Mouse (Mus musculus) limb, embryonic 12.5 days (tissue): ENCODE data around the gene Hist1h2bj. TPM values are rescaled to one million over a fixed set of nuclear protein-coding genes. Genes with fewer than 3 reads are reported as not detected.
"Not testable (repeated sequence)": the region's sequence is repeated elsewhere in the genome, so short reads cannot be mapped to it uniquely, and the experiment has no call there.

Source experiments
- ATAC-seq: fragments of 200-750 bp; cut with Nextera tagmentation; 2 replicates; pipeline ENCODE4 v1.8.0; 2017; ENCODE audit warnings: low read depth, moderate TSS enrichment; ENCODE audit not compliant: insufficient number of reproducible peaks, insufficient read depth, low FRiP score, low TSS enrichment
- H3K27ac ChIP-seq: fragments of 300-500 bp; sonication (generic); 2 replicates; pipeline ENCODE4 v1.5.1; 2016; ENCODE audit warnings: mild to moderate bottlenecking, moderate library complexity
- H3K27me3 ChIP-seq: fragments of 300-500 bp; sonication (generic); 2 replicates; pipeline ENCODE4 v1.6.1; 2016; ENCODE audit warnings: mild to moderate bottlenecking, moderate library complexity
- H3K36me3 ChIP-seq: fragments of 300-500 bp; sonication (generic); 2 replicates; pipeline ENCODE4 v1.6.1; 2016; ENCODE audit warnings: mild to moderate bottlenecking, moderate library complexity
- H3K4me1 ChIP-seq: fragments of 300-500 bp; sonication (generic); replicated peaks from 2 replicates; pipeline ENCODE4 v1.6.1; 2016
- H3K4me2 ChIP-seq: fragments of 300-500 bp; sonication (generic); 2 replicates; pipeline ENCODE4 v1.6.1; 2016; ENCODE audit warnings: mild to moderate bottlenecking, moderate library complexity
- H3K4me3 ChIP-seq: fragments of 300-500 bp; sonication (generic); replicated peaks from 2 replicates; pipeline ENCODE4 v1.5.1; 2016; ENCODE audit warnings: mild to moderate bottlenecking
- H3K9ac ChIP-seq: fragments of 300-500 bp; sonication (generic); replicated peaks from 2 replicates; pipeline ENCODE4 v1.6.1; 2016; ENCODE audit warnings: mild to moderate bottlenecking, moderate library complexity
- H3K9me3 ChIP-seq: fragments of 300-500 bp; sonication (generic); 2 replicates; pipeline ENCODE4 v1.6.1; 2016; ENCODE audit warnings: mild to moderate bottlenecking, moderate library complexity
- WGBS: fragments of 180-500 bp; shearing (Covaris S2); methylation state at CpG from one replicate; pipeline ENCODE4 v1.1.7; 2016; 5-methylcytosine and 5-hydroxymethylcytosine counted together
- polyA plus RNA-seq: library from polyadenylated mRNA; unstranded; fragments of >200 nt; fragmentation: Nextera tagmentation; extraction: Ambion mirVana; gene quantifications from 2 replicates; pipeline ENCODE4 v1.2.1, GENCODE M21; 2016

The Hist1h2bj gene
- polyA plus RNA-seq = 26.1 and 28.8 TPM in 2 replicates

DNA sequence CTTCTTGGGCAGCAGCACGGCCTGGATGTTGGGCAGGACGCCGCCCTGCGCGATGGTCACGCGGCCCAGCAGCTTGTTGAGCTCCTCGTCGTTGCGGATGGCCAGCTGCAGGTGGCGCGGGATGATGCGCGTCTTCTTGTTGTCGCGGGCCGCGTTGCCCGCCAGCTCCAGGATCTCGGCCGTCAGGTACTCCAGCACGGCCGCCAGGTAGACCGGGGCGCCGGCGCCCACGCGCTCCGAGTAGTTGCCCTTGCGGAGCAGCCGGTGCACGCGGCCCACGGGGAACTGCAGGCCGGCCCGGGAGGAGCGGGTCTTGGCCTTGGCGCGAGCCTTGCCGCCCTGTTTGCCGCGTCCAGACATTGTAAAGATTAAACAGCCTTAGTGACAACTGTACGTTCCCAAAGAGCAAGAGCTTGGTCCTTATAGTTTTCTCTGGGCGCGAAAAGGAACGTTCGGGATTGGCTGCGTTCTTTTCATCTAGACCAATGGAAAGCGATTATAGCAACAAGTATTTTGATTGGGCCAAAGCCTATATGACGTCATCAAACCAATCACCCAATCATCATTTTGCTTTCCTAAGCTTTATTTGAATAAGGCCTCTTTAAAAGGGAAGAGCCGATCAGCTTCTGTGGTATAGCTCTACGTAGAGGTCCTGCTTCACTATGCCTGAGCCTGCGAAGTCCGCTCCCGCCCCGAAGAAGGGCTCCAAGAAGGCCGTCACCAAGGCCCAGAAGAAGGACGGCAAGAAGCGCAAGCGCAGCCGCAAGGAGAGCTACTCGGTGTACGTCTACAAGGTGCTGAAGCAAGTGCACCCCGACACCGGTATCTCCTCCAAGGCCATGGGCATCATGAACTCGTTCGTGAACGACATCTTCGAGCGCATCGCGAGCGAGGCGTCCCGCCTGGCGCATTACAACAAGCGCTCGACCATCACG is at the start of gene Hist1h2bj, which contains the start of gene Hist1h2ag:
TSS of gene Hist1h2bj (plus strand) at position 647 of the 935 bp plus-strand sequence.
TSS of gene Hist1h2ag (minus strand) at position 377 of the 935 bp plus-strand sequence.
- 1% methylated on average over 53 of the region's 80 CpGs for WGBS
- H3K27me3 ChIP-seq, H3K9me3 ChIP-seq, H3K36me3 ChIP-seq: not testable (repeated sequence)
- Histone ChIP-seq H3K27ac (peak within 1 kb of the TSS; percentile 98), H3K4me3 (peak within 1 kb of the TSS; percentile 41), H3K4me2 (peak within 1 kb of the TSS; percentile 78), H3K4me1 (peaks cover 23% of the 10 kb centered on the region; the same call in 1 of the 2 replicates), H3K9ac (peak within 1 kb of the TSS; percentile 70)
- peak; percentile 92 for ATAC-seq

DNA sequence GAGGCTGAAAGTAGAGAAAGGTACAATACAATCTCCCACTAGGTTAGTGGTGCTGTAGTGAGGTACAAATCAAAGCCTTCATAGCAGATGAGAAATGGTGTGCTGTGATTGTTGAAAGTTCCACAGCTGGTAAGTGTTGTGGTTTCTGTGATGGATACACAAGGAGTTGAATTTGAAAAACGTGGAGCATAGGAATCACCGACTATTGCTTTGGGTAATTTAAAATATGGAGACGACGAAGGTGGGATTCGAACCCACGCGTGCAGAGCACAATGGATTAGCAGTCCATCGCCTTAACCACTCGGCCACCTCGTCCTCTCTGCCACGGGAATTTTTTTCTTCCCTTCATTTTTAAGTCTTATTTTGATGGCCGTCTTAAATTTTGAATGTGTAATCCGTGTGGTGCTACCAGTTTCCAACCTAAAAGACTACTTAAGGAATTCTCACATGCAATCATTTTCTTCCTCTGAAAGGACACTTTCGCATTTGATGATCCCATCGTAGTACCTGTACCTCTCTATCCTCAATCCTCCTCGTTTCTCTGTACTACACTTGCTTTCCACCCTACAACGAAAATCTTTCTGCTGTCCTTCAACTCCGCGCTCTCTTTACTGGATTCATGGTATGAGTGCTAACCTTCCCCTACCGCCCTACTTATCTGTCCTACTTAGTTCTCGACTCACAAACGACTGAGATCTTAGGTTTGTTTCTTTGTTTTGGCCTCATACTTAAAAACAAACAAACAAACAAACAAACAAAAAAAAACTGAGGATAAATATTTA is 48.9 kb upstream of the Hist1h2bj start:
- H3K9me3 ChIP-seq = no peaks in the 10 kb centered on the region; the same call in 1 of the 2 replicates
- H3K4me1 ChIP-seq = peaks cover 16% of the 10 kb centered on the region; the same call in 1 of the 2 replicates
- H3K4me3 ChIP-seq = no peak overlapping the region
- peak overlapping the region; percentile 15; the same call in 1 of the 2 replicates for H3K4me2 ChIP-seq
- no peak for ATAC-seq
- H3K27ac ChIP-seq = no peak overlapping the region
- no peaks in the 10 kb centered on the region for H3K36me3 ChIP-seq
- peaks cover 53% of the 10 kb centered on the region for H3K27me3 ChIP-seq
- H3K9ac ChIP-seq = no peak overlapping the region
- WGBS = under 1% methylated on average over 22 of the region's 22 CpGs

DNA sequence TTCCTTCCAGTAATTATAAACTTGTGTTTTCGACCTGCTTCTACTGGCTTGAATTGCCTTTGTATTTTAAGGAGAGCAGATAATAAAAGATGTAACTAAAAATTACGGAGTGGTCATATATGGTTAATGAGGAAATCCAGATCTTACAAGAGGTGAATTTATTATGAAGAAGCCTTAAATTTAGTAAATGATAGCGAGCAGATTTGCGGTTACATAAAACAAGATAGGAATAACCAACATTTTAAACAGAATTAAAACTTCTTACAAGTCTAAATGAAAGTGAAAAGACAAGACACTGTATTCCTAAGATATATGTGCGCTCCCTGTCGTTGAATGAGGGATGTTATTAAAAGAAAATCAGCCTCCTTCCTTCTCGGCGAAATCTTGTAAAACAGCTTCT is 48.1 kb upstream of the Hist1h2bj start:
- no peaks in the 10 kb centered on the region; the same call in 1 of the 2 replicates for H3K9me3 ChIP-seq
- no peaks in the 10 kb centered on the region for H3K36me3 ChIP-seq
- ATAC-seq = no peak
- peak overlapping the region; percentile 51 for H3K4me2 ChIP-seq
- H3K9ac ChIP-seq = no peak overlapping the region
- peaks cover 59% of the 10 kb centered on the region for H3K27me3 ChIP-seq
- peaks cover 16% of the 10 kb centered on the region; the same call in 1 of the 2 replicates for H3K4me1 ChIP-seq
- no peak overlapping the region for H3K27ac ChIP-seq
- 6% methylated on average over 8 of the region's 8 CpGs for WGBS
- H3K4me3 ChIP-seq = peak overlapping the region; percentile 33

DNA sequence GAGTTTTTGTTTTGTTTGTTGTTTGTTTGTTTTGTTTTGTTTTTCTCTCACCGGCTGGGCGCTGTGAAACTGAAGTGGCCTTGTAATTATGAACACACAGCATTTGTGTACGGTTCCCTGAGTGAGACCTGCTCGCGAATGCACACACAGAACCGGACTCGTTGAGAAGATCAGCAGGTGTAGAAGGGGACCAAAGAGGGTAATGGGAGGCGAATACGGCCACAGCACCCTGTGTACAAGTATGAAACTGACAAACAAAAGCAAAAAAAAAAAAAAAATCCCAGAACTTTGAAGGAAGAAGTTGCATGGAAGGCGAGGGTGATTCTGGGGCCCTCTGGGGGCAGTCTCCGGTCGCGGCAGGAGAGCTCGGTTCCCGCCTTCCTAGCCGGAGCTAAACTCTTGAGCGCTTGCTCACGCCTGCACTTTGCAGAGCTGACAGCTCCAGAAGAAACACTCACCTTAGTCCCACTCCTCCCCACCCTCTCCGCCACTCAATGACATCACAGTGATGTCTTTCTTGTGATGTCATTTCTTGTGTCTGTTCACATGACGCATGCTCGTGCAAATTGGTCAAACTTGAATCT is 47.6 kb upstream of the Hist1h2bj start:
- ATAC-seq = no peak
- peak overlapping the region; percentile 51 for H3K4me2 ChIP-seq
- H3K27ac ChIP-seq = no peak overlapping the region
- H3K36me3 ChIP-seq = no peaks in the 10 kb centered on the region
- no peak overlapping the region; the same call in 1 of the 2 replicates for H3K9ac ChIP-seq
- H3K9me3 ChIP-seq = no peaks in the 10 kb centered on the region; the same call in 1 of the 2 replicates
- H3K4me1 ChIP-seq = peaks cover 16% of the 10 kb centered on the region; the same call in 1 of the 2 replicates
- H3K27me3 ChIP-seq = peaks cover 65% of the 10 kb centered on the region
- WGBS = under 1% methylated on average over 21 of the region's 21 CpGs
- H3K4me3 ChIP-seq = peak overlapping the region; percentile 33

DNA sequence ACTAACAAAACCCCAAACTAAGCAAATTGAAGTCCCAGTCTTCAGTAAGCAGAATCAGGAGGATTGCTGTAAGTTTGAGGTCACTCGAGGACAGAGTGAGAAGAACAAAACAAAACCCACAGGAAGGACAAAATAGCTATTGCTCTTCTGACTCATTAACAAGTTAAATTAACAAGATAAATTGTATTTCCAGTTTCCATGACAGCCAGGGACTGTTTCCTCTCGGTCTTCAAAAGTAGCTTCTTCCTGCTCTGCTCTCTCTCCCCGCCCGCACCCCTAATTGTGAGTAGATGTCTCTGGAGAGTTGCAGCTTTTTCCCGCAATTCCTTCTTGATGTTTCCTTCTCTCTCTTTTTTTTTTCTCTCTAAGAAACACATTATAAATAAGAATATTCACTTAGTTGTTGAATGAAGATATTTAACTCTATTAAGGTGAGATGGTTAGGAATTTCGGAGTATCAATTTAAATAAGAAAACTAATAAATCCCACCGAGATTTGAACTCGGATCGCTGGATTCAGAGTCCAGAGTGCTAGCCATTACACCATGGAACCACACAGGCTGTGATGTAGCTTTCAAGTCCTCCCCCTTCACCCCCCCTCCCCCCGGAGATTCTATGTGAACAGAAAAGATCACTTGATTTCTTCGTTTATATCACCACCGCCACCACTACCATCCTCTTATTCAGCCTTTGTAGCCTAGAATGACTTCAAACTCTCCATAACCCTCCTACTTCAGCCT is 46.7 kb upstream of the Hist1h2bj start:
- H3K4me2 ChIP-seq = peak overlapping the region; percentile 51
- peaks cover 16% of the 10 kb centered on the region; the same call in 1 of the 2 replicates for H3K4me1 ChIP-seq
- no peak overlapping the region for H3K27ac ChIP-seq
- H3K36me3 ChIP-seq = no peaks in the 10 kb centered on the region
- H3K9me3 ChIP-seq = no peaks in the 10 kb centered on the region; the same call in 1 of the 2 replicates
- 1% methylated on average over 12 of the region's 12 CpGs for WGBS
- peak overlapping the region; percentile 33 for H3K4me3 ChIP-seq
- H3K9ac ChIP-seq = no peak overlapping the region
- no peak for ATAC-seq
- H3K27me3 ChIP-seq = peaks cover 73% of the 10 kb centered on the region

DNA sequence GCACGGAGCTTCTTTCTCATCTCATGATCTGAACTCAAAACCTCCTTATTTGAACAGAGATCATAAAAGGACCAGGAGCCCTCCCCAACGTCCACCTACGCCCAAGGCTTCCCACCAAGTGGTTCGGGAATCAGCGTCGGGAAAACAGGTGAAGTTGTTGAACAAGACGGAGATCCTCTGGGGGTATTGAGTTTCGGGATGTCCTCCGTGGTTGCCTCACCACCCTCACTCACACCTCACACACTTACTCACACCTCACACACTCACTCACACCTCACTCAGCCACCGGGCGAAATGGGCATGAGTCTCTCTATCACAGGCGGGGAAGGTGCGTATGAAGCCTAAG is 46.2 kb upstream of the Hist1h2bj start:
- no peak for ATAC-seq
- Histone ChIP-seq H3K27ac (no peak overlapping the region), H3K27me3 (peaks cover 78% of the 10 kb centered on the region), H3K4me2 (peak overlapping the region; percentile 35), H3K4me1 (peaks cover 16% of the 10 kb centered on the region; the same call in 1 of the 2 replicates), H3K9me3 (no peaks in the 10 kb centered on the region), H3K9ac (no peak overlapping the region), H3K36me3 (no peaks in the 10 kb centered on the region), H3K4me3 (peak overlapping the region; percentile 15)
- under 1% methylated on average over 13 of the region's 13 CpGs for WGBS

DNA sequence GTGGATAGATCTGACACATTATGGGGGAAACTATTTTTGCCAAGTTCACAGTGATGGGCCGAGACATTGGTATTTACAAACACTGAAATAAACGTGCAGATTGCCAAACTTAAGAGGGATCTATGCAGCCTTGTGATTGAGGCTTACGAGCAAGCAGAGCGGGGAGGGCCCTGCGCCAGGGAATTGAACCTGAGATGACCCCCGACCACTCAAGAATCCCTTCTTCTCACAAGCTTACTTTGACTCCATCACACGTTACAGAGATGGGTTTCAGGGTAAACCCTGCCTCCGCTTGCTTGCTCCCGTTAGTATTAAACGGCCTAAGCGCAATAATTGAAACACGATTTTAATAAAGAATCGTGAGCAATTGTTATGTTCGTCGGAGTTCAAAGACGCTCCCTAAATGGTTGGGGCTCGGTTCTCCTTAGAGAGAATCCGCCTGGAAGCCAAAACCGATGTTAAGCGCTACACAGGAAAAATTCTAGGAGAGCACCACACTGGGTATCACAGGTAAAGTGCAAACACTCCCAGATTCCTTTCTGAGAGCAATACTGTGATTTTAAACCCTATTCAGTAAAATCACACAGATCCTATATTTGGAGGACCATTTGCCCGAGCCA is 45.7 kb upstream of the Hist1h2bj start:
- H3K27me3 ChIP-seq = peaks cover 83% of the 10 kb centered on the region
- 1% methylated on average over 21 of the region's 21 CpGs for WGBS
- H3K4me3 ChIP-seq = peak overlapping the region; percentile 15
- no peak overlapping the region for H3K9ac ChIP-seq
- H3K27ac ChIP-seq = no peak overlapping the region
- peak overlapping the region; percentile 35 for H3K4me2 ChIP-seq
- no peak for ATAC-seq
- no peaks in the 10 kb centered on the region for H3K9me3 ChIP-seq
- H3K4me1 ChIP-seq = peaks cover 16% of the 10 kb centered on the region; the same call in 1 of the 2 replicates
- H3K36me3 ChIP-seq = no peaks in the 10 kb centered on the region

DNA sequence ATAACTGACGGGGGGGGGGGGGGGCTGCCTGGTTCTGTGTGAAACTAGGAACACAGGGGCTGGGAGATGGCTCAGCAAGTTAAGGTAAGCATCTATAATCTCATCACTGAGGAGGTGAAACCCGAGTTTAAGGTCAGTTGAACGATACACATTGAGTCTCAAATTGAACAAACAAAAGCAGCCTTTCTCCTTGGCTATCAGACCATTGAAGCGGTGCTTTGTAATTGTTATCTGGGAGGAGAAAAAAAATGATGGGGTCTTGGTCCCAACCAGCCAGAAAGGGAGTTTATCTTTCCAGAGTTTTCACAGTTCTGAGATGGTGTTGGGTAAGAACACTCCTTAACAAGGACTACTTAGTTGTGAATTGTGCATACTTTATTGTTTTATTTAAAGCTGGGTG is 45.2 kb upstream of the Hist1h2bj start:
- ATAC-seq = no peak
- H3K27me3 ChIP-seq = peaks cover 87% of the 10 kb centered on the region
- 7% methylated on average over 4 of the region's 4 CpGs for WGBS

DNA sequence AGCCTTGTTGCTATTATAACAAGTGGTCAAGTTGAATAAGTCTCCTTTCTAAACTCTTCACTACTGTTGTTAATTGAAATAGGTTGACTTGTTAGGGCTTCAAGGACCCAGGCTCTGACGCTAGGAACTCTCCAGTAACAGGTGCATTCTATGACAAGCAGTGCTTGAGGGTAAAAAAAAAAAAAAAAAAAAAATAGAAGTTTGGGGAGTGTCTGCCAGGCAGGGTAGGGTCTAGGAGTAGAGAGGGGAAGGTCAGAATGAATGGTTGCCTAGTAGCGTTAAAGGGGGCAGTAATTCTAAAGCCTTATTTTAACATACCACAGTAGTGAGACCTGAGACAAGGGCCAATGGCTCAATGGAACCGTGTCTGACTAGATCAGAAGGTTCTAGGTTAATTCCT is 44.6 kb upstream of the Hist1h2bj start:
- no peak for ATAC-seq
- no peak overlapping the region for H3K27ac ChIP-seq
- peaks cover 16% of the 10 kb centered on the region; the same call in 1 of the 2 replicates for H3K4me1 ChIP-seq
- no peaks in the 10 kb centered on the region for H3K9me3 ChIP-seq
- 16% methylated on average over 3 of the region's 3 CpGs for WGBS
- no peak overlapping the region for H3K4me3 ChIP-seq
- H3K27me3 ChIP-seq = peaks cover 90% of the 10 kb centered on the region
- H3K9ac ChIP-seq = no peak overlapping the region
- no peaks in the 10 kb centered on the region for H3K36me3 ChIP-seq
- H3K4me2 ChIP-seq = no peak overlapping the region

More for the DNA sequence above, 45.2 kb upstream of the Hist1h2bj start:
- no peak overlapping the region for H3K9ac ChIP-seq
- H3K4me2 ChIP-seq = peak overlapping the region; percentile 35; the same call in 1 of the 2 replicates
- H3K4me1 ChIP-seq = peaks cover 16% of the 10 kb centered on the region; the same call in 1 of the 2 replicates
- H3K9me3 ChIP-seq = no peaks in the 10 kb centered on the region
- no peaks in the 10 kb centered on the region for H3K36me3 ChIP-seq
- H3K4me3 ChIP-seq = no peak overlapping the region
- H3K27ac ChIP-seq = no peak overlapping the region

DNA sequence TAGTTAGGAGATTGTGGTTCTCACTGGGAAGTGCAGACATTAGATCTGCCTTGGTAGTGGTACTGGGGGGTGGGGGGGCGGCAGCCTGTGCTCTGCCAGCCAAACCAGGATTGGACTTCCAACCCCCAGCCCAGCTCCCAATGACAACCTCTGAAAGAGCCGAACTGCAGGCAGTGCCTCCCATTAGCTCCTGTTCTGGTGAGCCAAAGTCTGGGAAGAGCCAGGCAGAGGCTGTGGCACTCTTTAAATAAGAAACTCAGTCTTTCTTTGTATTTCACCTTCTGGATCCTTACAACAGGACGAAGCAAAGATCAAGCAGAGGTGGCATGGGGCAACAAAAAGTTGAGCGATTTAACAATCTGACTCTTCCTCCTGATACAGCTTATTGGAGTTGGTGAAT is 43.9 kb upstream of the Hist1h2bj start:
- no peak overlapping the region for H3K27ac ChIP-seq
- H3K4me2 ChIP-seq = no peak overlapping the region
- 32% methylated on average over 4 of the region's 4 CpGs for WGBS
- H3K9ac ChIP-seq = no peak overlapping the region
- peaks cover 16% of the 10 kb centered on the region; the same call in 1 of the 2 replicates for H3K4me1 ChIP-seq
- H3K27me3 ChIP-seq = peaks cover 93% of the 10 kb centered on the region
- no peak overlapping the region for H3K4me3 ChIP-seq
- ATAC-seq = no peak
- H3K9me3 ChIP-seq = no peaks in the 10 kb centered on the region
- H3K36me3 ChIP-seq = no peaks in the 10 kb centered on the region
